Mouse (Mus musculus) MEL (cell line): Measurements from ENCODE around the gene Myh10. TPM values are rescaled to one million over a fixed set of nuclear protein-coding genes. Genes with fewer than 3 reads are reported as not detected.

Experiments used
- DNase-seq: peaks from one replicate; pipeline ENCODE4 v3.0.0; 2011; ENCODE audit warnings: low read depth, low spot score
- H3K27ac ChIP-seq: 2 replicates; pipeline ENCODE4 v1.5.1; 2012; ENCODE audit warnings: low read depth, mild to moderate bottlenecking, control low read depth, low read length, moderate library complexity; ENCODE audit not compliant: control insufficient read depth
- H3K27me3 ChIP-seq, 2 experiments: fragments of 150-350 bp in 1 of 2; sonication (generic) in 1 of 2; 2 replicates each; pipeline ENCODE4 v1.6.1; 2012; ENCODE audit warnings: low read length in 2 of 2, mild to moderate bottlenecking in 2 of 2, improper control_type of control experiment in 1 of 2, moderate library complexity in 1 of 2; ENCODE audit not compliant: insufficient read depth in 2 of 2, control insufficient read depth in 1 of 2
- H3K36me3 ChIP-seq, 2 experiments: 2 replicates each; pipeline ENCODE4 v1.6.1; 2012 to 2014; ENCODE audit warnings: low read length in 2 of 2, improper control_type of control experiment in 1 of 2, inconsistent platforms in 1 of 2, mild to moderate bottlenecking in 1 of 2; ENCODE audit not compliant: insufficient read depth in 2 of 2, control insufficient read depth in 1 of 2
- H3K4me1 ChIP-seq, 2 experiments: fragments of 150-350 bp in 1 of 2; sonication (generic) in 1 of 2; 2 replicates each; pipeline ENCODE4 v1.6.1; 2012; ENCODE audit warnings: low read length in 2 of 2, improper control_type of control experiment in 1 of 2, mild to moderate bottlenecking in 1 of 2; ENCODE audit not compliant: insufficient read depth in 2 of 2, control insufficient read depth in 1 of 2
- H3K4me3 ChIP-seq, 2 experiments: fragments of 150-350 bp in 1 of 2; sonication (generic) in 1 of 2; 2 replicates each; pipeline ENCODE4 v1.5.1; 2012; ENCODE audit warnings: low read depth in 2 of 2, low read length in 2 of 2, mild to moderate bottlenecking in 2 of 2, moderate library complexity in 2 of 2, control low read depth in 1 of 2, improper control_type of control experiment in 1 of 2; ENCODE audit not compliant: control insufficient read depth in 1 of 2, insufficient read depth in 1 of 2
- H3K79me2 ChIP-seq: 2 replicates; pipeline ENCODE4 v1.6.1; 2012; ENCODE audit warnings: mild to moderate bottlenecking, low read length, moderate library complexity; ENCODE audit not compliant: control insufficient read depth, poor library complexity, insufficient read depth
- H3K9ac ChIP-seq: 2 replicates; pipeline ENCODE4 v1.6.1; 2012; ENCODE audit warnings: low read depth, mild to moderate bottlenecking, control low read depth, low read length, moderate library complexity; ENCODE audit not compliant: control insufficient read depth, poor library complexity, severe bottlenecking
- H3K9me3 ChIP-seq: fragments of 150-350 bp; sonication (generic); replicated peaks from 2 replicates; pipeline ENCODE4 v1.6.1; 2012; ENCODE audit warnings: mild to moderate bottlenecking, low read length, improper control_type of control experiment, moderate library complexity; ENCODE audit not compliant: insufficient read depth
- BHLHE40 ChIP-seq: IDR thresholded peaks from 2 replicates; pipeline ENCODE4 v1.6.1; 2012; ENCODE audit warnings: low read depth, mild to moderate bottlenecking, inconsistent platforms, low read length, improper control_type of control experiment, borderline replicate concordance
- CTCF ChIP-seq, 3 experiments: IDR thresholded peaks in 2 of 3; conservative IDR thresholded peaks in 1 of 3; 2 replicates each; pipeline ENCODE4 v1.5.1; 2011 to 2012; ENCODE audit warnings: low read length in 3 of 3, low read depth in 2 of 3, mild to moderate bottlenecking in 2 of 3, improper control_type of control experiment in 1 of 3, inconsistent platforms in 1 of 3, mixed read lengths in 1 of 3, moderate library complexity in 1 of 3; ENCODE audit not compliant: control insufficient read depth in 1 of 3, insufficient read depth in 1 of 3, poor library complexity in 1 of 3, severe bottlenecking in 1 of 3
- E2F4 ChIP-seq: IDR thresholded peaks from 2 replicates; pipeline ENCODE4 v1.6.1; 2011; ENCODE audit warnings: low read depth, low read length, improper control_type of control experiment, borderline replicate concordance
- ELF1 ChIP-seq: IDR thresholded peaks from 2 replicates; pipeline ENCODE4 v1.6.1; 2014; ENCODE audit warnings: low read depth, mild to moderate bottlenecking, inconsistent platforms, low read length, improper control_type of control experiment, moderate library complexity
- GATA1 ChIP-seq: IDR thresholded peaks from 2 replicates; pipeline ENCODE4 v1.6.1; 2011; ENCODE audit warnings: low read depth, low read length, improper control_type of control experiment
- MAFK ChIP-seq: IDR thresholded peaks from 2 replicates; pipeline ENCODE4 v1.6.1; 2011; ENCODE audit warnings: low read depth, mild to moderate bottlenecking, low read length, improper control_type of control experiment, borderline replicate concordance
- MAZ ChIP-seq: IDR thresholded peaks from 2 replicates; pipeline ENCODE4 v1.6.1; 2012; ENCODE audit warnings: low read depth, mild to moderate bottlenecking, inconsistent platforms, low read length, improper control_type of control experiment
- MYB ChIP-seq: IDR thresholded peaks from 2 replicates; pipeline ENCODE4 v1.6.1; 2011; ENCODE audit warnings: mild to moderate bottlenecking, low read depth, low read length, improper control_type of control experiment
- MYC ChIP-seq: IDR thresholded peaks from 2 replicates; pipeline ENCODE4 v1.6.1; 2011; ENCODE audit warnings: low read depth, mild to moderate bottlenecking, low read length, improper control_type of control experiment, moderate library complexity
- NELFE ChIP-seq: IDR thresholded peaks from 2 replicates; pipeline ENCODE4 v1.6.1; 2011; ENCODE audit warnings: low read depth, low read length, improper control_type of control experiment
- POLR2A ChIP-seq, 2 experiments: IDR thresholded peaks; 2 replicates each; pipeline ENCODE4 v1.6.1; 2011 to 2012; ENCODE audit warnings: low read length in 2 of 2, mild to moderate bottlenecking in 2 of 2, control low read depth in 1 of 2, improper control_type of control experiment in 1 of 2, low read depth in 1 of 2, moderate library complexity in 1 of 2; ENCODE audit not compliant: control insufficient read depth in 1 of 2, insufficient read depth in 1 of 2, poor library complexity in 1 of 2
- RAD21 ChIP-seq: IDR thresholded peaks from 2 replicates; pipeline ENCODE4 v1.6.1; 2011; ENCODE audit warnings: mild to moderate bottlenecking, low read depth, low read length, improper control_type of control experiment
- RCOR1 ChIP-seq: IDR thresholded peaks from 2 replicates; pipeline ENCODE4 v1.6.1; 2012; ENCODE audit warnings: low read depth, mild to moderate bottlenecking, inconsistent platforms, low read length, improper control_type of control experiment
- SIN3A ChIP-seq: IDR thresholded peaks from 2 replicates; pipeline ENCODE4 v1.6.1; 2012; ENCODE audit warnings: low read length, improper control_type of control experiment, inconsistent platforms
- TAL1 ChIP-seq: IDR thresholded peaks from 2 replicates; pipeline ENCODE4 v1.6.1; 2012; ENCODE audit warnings: mild to moderate bottlenecking, inconsistent platforms, low read length, moderate library complexity, mixed read lengths
- TCF12 ChIP-seq: IDR thresholded peaks from 2 replicates; pipeline ENCODE4 v1.6.1; 2014; ENCODE audit warnings: low read depth, mild to moderate bottlenecking, inconsistent platforms, low read length, improper control_type of control experiment, moderate library complexity
- ZKSCAN1 ChIP-seq: IDR thresholded peaks from 2 replicates; pipeline ENCODE4 v1.6.1; 2012; ENCODE audit warnings: low read depth, mild to moderate bottlenecking, inconsistent platforms, low read length, improper control_type of control experiment, moderate library complexity
- ZNF384 ChIP-seq: IDR thresholded peaks from 2 replicates; pipeline ENCODE4 v1.6.1; 2012; ENCODE audit warnings: low read depth, mild to moderate bottlenecking, inconsistent platforms, low read length, improper control_type of control experiment
- polyA plus RNA-seq, 2 experiments: library from polyadenylated mRNA; stranded (reverse) in 1 of 2; unstranded in 1 of 2; fragments of >175 nt in 1 of 2; fragments of >200 nt in 1 of 2; gene quantifications; 2 replicates each; pipeline versions ENCODE4 v1.2.1 to v1.2.4; 2012; ENCODE audit warnings: low replicate concordance in 2 of 2, low read depth in 1 of 2; ENCODE audit not compliant: insufficient read length in 2 of 2, insufficient read depth in 1 of 2, missing spikeins in 1 of 2
- total RNA-seq: library from RNA; depleted of rRNA; stranded (reverse); fragments of 300-350 nt; gene quantifications from 2 replicates; pipeline ENCODE4 v1.2.3, GENCODE M21; 2012

The Myh10 gene
- total and polyA plus RNA-seq, 3 experiments = 99.3 to 187 (median 127) TPM

DNA sequence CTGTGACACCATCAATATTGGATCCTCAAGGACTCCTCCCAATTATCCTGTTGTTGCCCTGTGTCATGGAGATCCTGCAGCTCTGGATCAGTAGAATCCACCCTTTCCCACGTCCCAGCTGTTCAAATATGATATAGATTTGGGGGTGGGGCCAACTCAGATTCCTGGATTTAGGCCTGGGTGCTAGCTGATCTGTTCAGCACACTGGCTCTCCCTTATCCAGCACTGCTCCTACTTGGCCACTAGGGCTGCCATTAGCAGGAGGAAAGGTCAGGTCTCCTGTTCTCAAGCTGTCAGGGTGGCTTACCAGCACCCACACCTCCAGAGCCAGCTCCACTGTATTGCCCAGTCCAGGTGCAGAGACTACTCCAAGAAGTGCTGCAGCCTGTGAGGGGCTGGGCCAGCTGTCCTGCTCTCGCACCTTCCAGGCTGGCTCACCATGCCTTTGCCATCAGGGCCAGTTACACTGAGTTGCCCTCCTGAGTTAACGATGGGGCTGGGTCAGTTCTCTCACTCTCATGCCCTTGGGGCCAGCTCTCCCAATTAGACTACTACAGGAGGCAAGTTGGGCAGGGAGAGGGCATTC, 10.0 kb upstream of the Myh10 start:
- Histone ChIP-seq H3K9me3 (no peaks in the 10 kb centered on the region), H3K27ac (no peak overlapping the region), H3K79me2 (no peaks in the 10 kb centered on the region), H3K4me1 (no peaks in the 10 kb centered on the region), H3K27me3 (peaks cover 3 to 7% of the 10 kb centered on the region in 2 experiments; a peak in 2 of 4 replicates), H3K36me3 (no peaks in the 10 kb centered on the region), H3K9ac (no peak overlapping the region), H3K4me3 (no peak overlapping the region)
- no peak for DNase-seq
- peak; percentile 27 to 36 (median 31); a peak in 4 of 6 replicates for TF ChIP-seq CTCF (IDR thresholded peaks at IDR 0.05 in 2 of 3, conservative IDR thresholded peaks at IDR 0.05 in 1 of 3; ENCODE audit: control insufficient read depth in 1 of 3, insufficient read depth in 1 of 3, low read depth in 2 of 3, low read length in 3 of 3, poor library complexity in 1 of 3, severe bottlenecking in 1 of 3)
- no peak for TF ChIP-seq BHLHE40

GRCm38 (mm10) chr11:68682136-68682806, 9.1 kb upstream of the Myh10 start:
- Histone ChIP-seq H3K79me2 (no peaks in the 10 kb centered on the region), H3K4me3 (no peak overlapping the region), H3K36me3 (no peaks in the 10 kb centered on the region), H3K27me3 (peaks cover 3 to 5% of the 10 kb centered on the region in 2 experiments; a peak in 2 of 4 replicates), H3K9me3 (no peaks in the 10 kb centered on the region), H3K27ac (no peak overlapping the region), H3K4me1 (no peaks in the 10 kb centered on the region), H3K9ac (no peak overlapping the region)
- no peak for DNase-seq
- no peak for TF ChIP-seq ELF1
- TF ChIP-seq TCF12 = no peak
- no peak for TF ChIP-seq MAFK
- TF ChIP-seq MAZ = no peak
- no peak for TF ChIP-seq SIN3A
- no peak for TF ChIP-seq POLR2A (IDR thresholded peaks at IDR 0.05; ENCODE audit: control insufficient read depth in 1 of 2, insufficient read depth in 1 of 2, low read depth in 1 of 2, low read length in 2 of 2, poor library complexity in 1 of 2)
- no peak for TF ChIP-seq MYC
- no peak for TF ChIP-seq RAD21
- TF ChIP-seq MYB = no peak
- TF ChIP-seq ZNF384 = no peak
- no peak for TF ChIP-seq NELFE
- TF ChIP-seq RCOR1 = no peak
- no peak for TF ChIP-seq ZKSCAN1
- TF ChIP-seq GATA1 = no peak
- no peak for TF ChIP-seq TAL1
- no peak for TF ChIP-seq E2F4
